Mouse (Mus musculus) spleen, adult 2 months (tissue): ENCODE results near the gene Rpl7a.

Source experiments
- CTCF ChIP-seq: fragments of 200-500 bp; IDR thresholded peaks from 2 replicates; pipeline ENCODE4 v1.5.1; 2011; ENCODE audit warnings: mild to moderate bottlenecking, inconsistent platforms; ENCODE audit not compliant: insufficient read depth, insufficient read length, insufficient replicate concordance; ENCODE audit errors: extremely low read depth
- POLR2A ChIP-seq: fragments of 200-500 bp; IDR thresholded peaks from 2 replicates; pipeline ENCODE4 v1.6.1; 2011; ENCODE audit warnings: low read depth, low read length, inconsistent platforms

DNA sequence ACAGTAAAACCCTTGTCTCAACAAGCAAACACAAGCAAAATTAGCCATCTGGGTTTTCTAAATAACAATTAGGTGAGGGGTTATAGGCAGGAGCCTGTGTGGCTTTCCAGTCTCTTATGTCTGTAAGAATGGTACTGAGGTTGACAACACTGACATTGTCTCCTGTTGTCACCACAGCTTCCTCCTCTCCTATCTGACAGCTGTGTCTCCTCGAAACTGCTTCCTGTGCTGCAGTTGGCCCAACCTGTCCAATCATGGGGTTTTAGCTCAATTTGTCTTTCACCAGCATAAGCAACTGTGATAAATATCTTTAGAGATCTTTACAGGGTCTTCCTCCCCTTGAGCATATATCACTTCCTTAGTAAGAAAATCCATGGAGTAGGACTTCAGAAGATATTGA, 25.9 kb downstream of the Rpl7a start:
- TF ChIP-seq CTCF (no peak), POLR2A (no peak)
